Mouse (Mus musculus): ENCODE results near the gene Tcirg1.

DNA sequence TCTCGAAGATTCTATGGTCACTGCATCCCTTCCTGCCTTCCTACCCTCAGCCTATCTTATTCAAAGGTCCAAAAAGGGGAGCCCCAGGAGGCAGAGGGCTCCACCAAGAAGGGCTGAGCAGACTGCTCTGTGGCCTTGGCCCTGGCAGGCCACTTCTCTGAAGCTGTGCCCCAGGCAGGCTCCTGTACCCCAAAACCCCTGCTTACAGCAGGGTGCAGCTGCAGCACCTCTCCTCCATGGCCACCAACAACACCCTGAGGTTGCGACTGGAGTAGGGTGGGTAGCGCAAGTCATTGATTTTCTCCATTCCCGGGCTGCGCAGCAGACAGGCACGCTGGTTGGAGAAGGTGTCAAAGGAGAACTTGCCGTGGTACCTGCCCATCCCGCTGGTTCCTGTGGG is 6.8 kb upstream of the Tcirg1 start:
- TF ChIP-seq HCFC1 (IDR thresholded peaks at IDR 0.05; ENCODE audit: borderline replicate concordance, insufficient read depth, low read length) (no peak), ZNF384 (IDR thresholded peaks at IDR 0.05; ENCODE audit: low read depth, low read length) (no peak), ZC3H11A (IDR thresholded peaks at IDR 0.05; ENCODE audit: borderline replicate concordance, low read depth, low read length) (no peak), MAFK (IDR thresholded peaks at IDR 0.05; ENCODE audit: insufficient read depth, low read depth, low read length) (no peak)
